Mouse (Mus musculus): ENCODE measurements around the gene OR5BS1P.

Gene OR5BS1P

GRCm38 (mm10) chr15:98504514-98504913, 34.8 kb downstream of the OR5BS1P start:
- in situ Hi-C loops (cut with MboI, MseI): no loop called here

- in situ Hi-C loops (cut with MboI, MseI): no loop called here
Measured at GRCm38 (mm10) chr15:98506253-98506957, 36.7 kb downstream of the OR5BS1P start.

GRCm38 (mm10) chr15:98507321-98507720, 37.6 kb downstream of the OR5BS1P start:
- in situ Hi-C loops (cut with MboI, MseI): no loop called here

GRCm38 (mm10) chr15:98509387-98509786, 39.7 kb downstream of the OR5BS1P start:
- in situ Hi-C loops (cut with MboI, MseI): no loop called here

GRCm38 (mm10) chr15:98510438-98511385, 41.0 kb downstream of the OR5BS1P start:
- in situ Hi-C loops (cut with MboI, MseI): loop anchor here (5.0 to 10.0 kb wide), 2 partner anchors 122 to 416 kb away; partner anchors contain the start of genes Cacnb3, Pfkm and Senp1

GRCm38 (mm10) chr15:98511386-98511928, 41.8 kb downstream of the OR5BS1P start:
- in situ Hi-C loops (cut with MboI, MseI): loop anchor here (5.0 to 10.0 kb wide), 2 partner anchors 121 to 417 kb away; partner anchors contain the start of genes Cacnb3, Pfkm and Senp1

- in situ Hi-C loops (cut with MboI, MseI): loop anchor here (5.0 to 10.0 kb wide), 2 partner anchors 120 to 417 kb away; partner anchors contain the start of genes Cacnb3, Pfkm and Senp1
Measured at GRCm38 (mm10) chr15:98512232-98512631, 42.5 kb downstream of the OR5BS1P start.

GRCm38 (mm10) chr15:98512799-98513321, 43.2 kb downstream of the OR5BS1P start:
- in situ Hi-C loops (cut with MboI, MseI): loop anchor here (5.0 to 10.0 kb wide), 2 partner anchors 119 to 418 kb away; partner anchors contain the start of genes Cacnb3, Pfkm and Senp1

- in situ Hi-C loops (cut with MboI, MseI): loop anchor here (5.0 to 10.0 kb wide), 2 partner anchors 119 to 419 kb away; partner anchors contain the start of genes Cacnb3, Pfkm and Senp1
Measured at GRCm38 (mm10) chr15:98513676-98514075, 44.0 kb downstream of the OR5BS1P start.

- in situ Hi-C loops (cut with MboI, MseI): loop anchor here (5.0 to 10.0 kb wide), 2 partner anchors 118 to 419 kb away; partner anchors contain the start of genes Cacnb3, Pfkm and Senp1
Measured at GRCm38 (mm10) chr15:98514146-98514545, 44.5 kb downstream of the OR5BS1P start.

GRCm38 (mm10) chr15:98514845-98515244, 45.1 kb downstream of the OR5BS1P start:
- in situ Hi-C loops (cut with MboI, MseI): loop anchor here (5.0 to 10.0 kb wide), 2 partner anchors 117 to 420 kb away; partner anchors contain the start of genes Cacnb3, Pfkm and Senp1

- in situ Hi-C loops (cut with MboI, MseI): loop anchor here (10.0 kb wide), 1 partner anchor 423 kb away; the partner anchor contains the start of genes Pfkm and Senp1
Measured at GRCm38 (mm10) chr15:98517380-98518355, 48.0 kb downstream of the OR5BS1P start.

- in situ Hi-C loops (cut with MboI, MseI): no loop called here
Measured at GRCm38 (mm10) chr15:98521245-98521644, 51.5 kb downstream of the OR5BS1P start.

- in situ Hi-C loops (cut with MboI, MseI): no loop called here
Measured at GRCm38 (mm10) chr15:98526057-98526456, 56.4 kb downstream of the OR5BS1P start.

GRCm38 (mm10) chr15:98527056-98527771, 57.5 kb downstream of the OR5BS1P start:
- in situ Hi-C loops (cut with MboI, MseI): no loop called here

- in situ Hi-C loops (cut with MboI, MseI): no loop called here
Measured at GRCm38 (mm10) chr15:98528066-98528563, 58.4 kb downstream of the OR5BS1P start.
